Mouse (Mus musculus) heart, embryonic 12.5 days (tissue): Measurements from ENCODE around the gene Pigu. TPM values are rescaled to one million over a fixed set of nuclear protein-coding genes. Genes with fewer than 3 reads are reported as not detected.
A peak's percentile ranks its signal among the peaks of the same experiment; 100 is the strongest.

ENCODE experiments used
- ATAC-seq: fragments of 200-750 bp; cut with Nextera tagmentation; 2 replicates; pipeline ENCODE4 v1.8.0; 2017; ENCODE audit warnings: moderate TSS enrichment, moderate library complexity; ENCODE audit not compliant: insufficient number of reproducible peaks, low FRiP score
- H3K27ac ChIP-seq: fragments of 300-500 bp; sonication (generic); 2 replicates; pipeline ENCODE4 v1.5.1; 2016; ENCODE audit warnings: mild to moderate bottlenecking, moderate library complexity; ENCODE audit not compliant: poor library complexity, severe bottlenecking
- H3K27me3 ChIP-seq: fragments of 300-500 bp; sonication (generic); replicated peaks from 2 replicates; pipeline ENCODE4 v1.6.1; 2016; ENCODE audit warnings: mild to moderate bottlenecking, moderate library complexity
- H3K36me3 ChIP-seq: fragments of 300-500 bp; sonication (generic); 2 replicates; pipeline ENCODE4 v1.6.1; 2016; ENCODE audit warnings: mild to moderate bottlenecking, moderate library complexity
- H3K4me1 ChIP-seq: fragments of 300-500 bp; sonication (generic); replicated peaks from 2 replicates; pipeline ENCODE4 v1.6.1; 2016; ENCODE audit warnings: mild to moderate bottlenecking
- H3K4me2 ChIP-seq: fragments of 300-500 bp; sonication (generic); 2 replicates; pipeline ENCODE4 v1.6.1; 2016; ENCODE audit warnings: mild to moderate bottlenecking, moderate library complexity
- H3K4me3 ChIP-seq: fragments of 300-500 bp; sonication (generic); 2 replicates; pipeline ENCODE4 v1.5.1; 2016; ENCODE audit warnings: mild to moderate bottlenecking
- H3K9ac ChIP-seq: fragments of 300-500 bp; sonication (generic); 2 replicates; pipeline ENCODE4 v1.6.1; 2016; ENCODE audit warnings: mild to moderate bottlenecking, moderate library complexity
- H3K9me3 ChIP-seq: fragments of 300-500 bp; sonication (generic); replicated peaks from 2 replicates; pipeline ENCODE4 v1.6.1; 2016; ENCODE audit warnings: mild to moderate bottlenecking, moderate library complexity
- WGBS: fragments of 180-500 bp; shearing (Covaris S2); methylation state at CpG from one replicate; pipeline ENCODE4 v1.1.7; 2016; 5-methylcytosine and 5-hydroxymethylcytosine counted together
- polyA plus RNA-seq: library from polyadenylated mRNA; unstranded; fragments of >200 nt; fragmentation: Nextera tagmentation; extraction: Ambion mirVana; gene quantifications from 2 replicates; pipeline ENCODE4 v1.2.1, GENCODE M21; 2016

Gene Pigu
- polyA plus RNA-seq, 1 experiment from 2014 or later = 56.2 TPM

DNA sequence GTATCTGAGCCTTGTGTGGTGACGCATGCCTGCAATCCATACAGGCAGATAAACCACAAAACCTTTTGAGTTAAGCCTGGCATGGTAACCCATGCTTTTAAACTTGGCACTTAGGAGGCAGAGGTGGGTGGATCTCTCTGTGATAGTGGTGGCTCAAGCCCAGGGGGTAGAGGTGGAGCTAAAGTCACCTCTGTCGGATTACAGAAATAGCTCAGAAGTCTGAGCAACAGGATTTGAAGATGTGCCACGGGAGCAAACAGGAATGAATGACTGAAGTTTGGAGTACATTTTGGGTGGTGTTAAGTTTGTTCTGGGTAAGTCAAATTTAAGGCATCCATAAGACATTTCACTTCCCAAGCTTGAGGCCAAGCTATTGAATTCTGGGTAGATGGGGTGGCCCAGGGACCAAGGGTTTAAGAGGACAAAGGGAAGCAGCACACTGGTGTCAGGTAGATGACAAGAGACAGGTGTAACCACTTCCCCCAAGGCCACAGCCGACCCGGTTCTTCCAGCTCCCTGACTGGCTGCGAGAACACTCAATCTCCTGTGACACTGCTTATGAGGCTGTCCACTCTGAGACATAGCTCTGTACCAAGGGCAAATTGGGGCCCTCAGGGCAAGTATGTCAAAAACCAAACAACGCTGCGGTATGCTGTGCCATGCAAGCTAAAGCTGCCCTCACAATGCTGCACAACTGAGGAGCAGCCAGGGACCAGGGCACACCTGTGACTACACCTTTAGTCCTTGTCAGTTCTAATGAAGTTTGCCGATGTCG is 84.6 kb downstream of the Pigu start:
- no peaks in the 10 kb centered on the region for H3K36me3 ChIP-seq
- H3K27ac ChIP-seq = no peak overlapping the region
- no peak overlapping the region for H3K9ac ChIP-seq
- H3K9me3 ChIP-seq = no peaks in the 10 kb centered on the region
- H3K4me2 ChIP-seq = no peak overlapping the region
- H3K4me3 ChIP-seq = no peak overlapping the region
- H3K27me3 ChIP-seq = no peaks in the 10 kb centered on the region
- peaks cover 19% of the 10 kb centered on the region for H3K4me1 ChIP-seq
- ATAC-seq = no peak
- WGBS = 65% methylated on average over 10 of the region's 10 CpGs

DNA sequence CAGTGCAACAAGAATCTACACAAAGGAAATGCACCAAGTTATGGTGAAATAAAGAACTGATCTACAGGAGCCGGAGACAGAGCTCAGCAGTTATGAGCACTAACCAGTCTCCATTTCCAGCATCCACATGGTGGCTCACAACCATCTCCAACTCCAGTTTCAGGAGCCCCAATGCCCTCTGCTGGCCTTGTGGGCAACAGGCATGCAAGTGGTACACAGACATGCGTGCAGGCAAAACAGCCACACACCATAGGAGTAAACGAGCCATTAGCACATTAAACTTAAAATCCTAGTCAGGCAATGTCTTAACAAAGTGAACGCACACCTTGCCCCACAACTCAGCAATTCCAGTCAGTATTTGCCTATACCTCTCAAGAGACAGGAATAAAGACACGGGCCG is 85.3 kb downstream of the Pigu start:
- no peaks in the 10 kb centered on the region for H3K36me3 ChIP-seq
- H3K9ac ChIP-seq = no peak overlapping the region
- 81% methylated on average over 6 of the region's 6 CpGs for WGBS
- no peaks in the 10 kb centered on the region for H3K27me3 ChIP-seq
- peaks cover 13% of the 10 kb centered on the region; the same call in 1 of the 2 replicates for H3K4me1 ChIP-seq
- no peaks in the 10 kb centered on the region for H3K9me3 ChIP-seq
- H3K4me2 ChIP-seq = no peak overlapping the region
- ATAC-seq = no peak
- no peak overlapping the region for H3K27ac ChIP-seq
- no peak overlapping the region for H3K4me3 ChIP-seq

DNA sequence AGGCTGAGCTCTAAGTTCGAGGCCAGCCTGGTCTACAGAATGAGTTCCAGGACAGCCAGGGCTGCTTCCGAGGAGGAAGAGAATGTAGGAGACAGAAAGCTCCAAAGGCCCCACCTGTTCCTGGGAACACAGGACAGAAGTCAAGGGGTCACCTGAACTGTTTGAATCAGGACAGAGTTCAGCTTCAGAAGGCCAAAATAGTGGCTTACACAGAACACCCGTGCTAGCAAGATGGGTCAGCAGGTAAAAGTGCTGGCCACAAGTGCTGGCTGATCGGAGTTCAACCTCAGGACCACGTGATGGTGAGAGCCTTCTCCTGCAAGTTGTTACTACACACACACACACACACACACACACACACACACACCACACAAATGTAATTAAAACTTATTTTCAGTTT is 90.3 kb downstream of the Pigu start:
- Histone ChIP-seq H3K36me3 (no peaks in the 10 kb centered on the region), H3K27ac (no peak overlapping the region), H3K27me3 (no peaks in the 10 kb centered on the region), H3K4me3 (no peak overlapping the region), H3K9me3 (peaks cover 5% of the 10 kb centered on the region; the same call in 1 of the 2 replicates), H3K9ac (no peak overlapping the region), H3K4me2 (no peak overlapping the region), H3K4me1 (no peaks in the 10 kb centered on the region)
- 81% methylated on average over 5 of the region's 5 CpGs for WGBS
- no peak for ATAC-seq

DNA sequence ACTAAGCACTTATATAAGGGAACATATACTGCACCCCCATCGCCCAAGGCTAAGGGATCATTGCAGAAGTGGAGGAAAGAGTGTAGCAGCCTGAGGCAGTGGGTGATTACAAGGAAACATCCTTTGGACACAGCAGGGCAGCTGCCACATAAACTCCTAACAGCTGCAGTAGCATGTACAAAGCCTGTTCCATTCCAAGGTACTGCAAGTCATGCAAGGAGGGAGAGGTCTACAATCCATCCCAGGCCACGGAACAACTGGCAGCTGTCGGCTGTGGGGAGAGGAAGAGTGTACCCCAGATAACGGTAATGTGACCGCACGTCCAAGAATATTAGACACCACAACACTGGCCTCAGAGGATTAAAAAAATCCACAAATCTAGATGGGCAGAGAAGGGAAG is 91.7 kb downstream of the Pigu start:
- H3K4me3 ChIP-seq = no peak overlapping the region
- peaks cover 5% of the 10 kb centered on the region; the same call in 1 of the 2 replicates for H3K9me3 ChIP-seq
- H3K27ac ChIP-seq = no peak overlapping the region
- H3K4me1 ChIP-seq = no peaks in the 10 kb centered on the region
- no peak overlapping the region for H3K9ac ChIP-seq
- no peaks in the 10 kb centered on the region for H3K27me3 ChIP-seq
- 82% methylated on average over 6 of the region's 6 CpGs for WGBS
- ATAC-seq = no peak
- H3K36me3 ChIP-seq = no peaks in the 10 kb centered on the region
- no peak overlapping the region for H3K4me2 ChIP-seq

DNA sequence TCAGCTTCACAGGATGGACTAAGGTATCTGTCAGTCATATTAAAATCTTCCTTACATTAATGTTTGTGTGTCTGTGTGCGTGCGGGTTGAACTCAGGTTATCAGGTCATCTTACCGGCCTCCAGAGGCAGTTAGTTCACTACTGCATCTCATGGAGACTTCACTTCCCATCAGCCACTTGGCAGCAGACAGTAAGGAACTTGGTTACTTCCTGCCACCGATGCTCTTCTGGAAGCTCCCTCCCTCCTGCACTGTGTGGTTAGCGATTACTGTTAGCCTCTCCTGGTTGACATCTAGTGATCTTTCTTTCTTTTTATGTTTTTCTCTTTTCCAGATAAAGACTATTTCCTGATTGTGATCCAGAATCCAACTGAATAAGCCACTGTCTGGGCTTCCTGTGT is 107.6 kb downstream of the Pigu start:
- Histone ChIP-seq H3K4me3 (no peak overlapping the region), H3K36me3 (peaks cover 72% of the 10 kb centered on the region), H3K4me1 (peaks cover 14% of the 10 kb centered on the region), H3K9me3 (no peaks in the 10 kb centered on the region), H3K27ac (no peak overlapping the region), H3K27me3 (no peaks in the 10 kb centered on the region), H3K4me2 (no peak overlapping the region), H3K9ac (no peak overlapping the region)
- 91% methylated on average over 5 of the region's 5 CpGs for WGBS
- ATAC-seq = no peak

DNA sequence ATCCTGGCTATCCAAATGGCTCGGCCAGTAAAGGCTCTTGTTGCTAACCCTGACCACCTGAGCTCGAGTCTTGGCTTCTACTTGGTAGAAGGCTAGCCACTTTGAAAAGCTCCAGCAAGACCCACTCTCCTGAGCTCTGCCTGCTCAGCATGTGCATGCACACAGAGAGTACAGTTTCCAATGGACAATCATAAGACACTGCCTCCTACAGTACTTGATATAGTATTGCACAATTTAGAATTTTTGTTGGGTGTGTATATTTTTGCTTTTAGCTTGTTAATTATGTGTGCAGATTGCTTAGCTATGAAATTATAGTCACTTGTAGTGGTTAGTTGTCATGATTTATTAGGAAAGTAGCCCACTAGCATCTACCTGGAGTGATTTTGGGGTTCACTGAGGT is 108.5 kb downstream of the Pigu start:
- ATAC-seq = no peak
- H3K4me3 ChIP-seq = no peak overlapping the region
- H3K27ac ChIP-seq = no peak overlapping the region
- H3K9ac ChIP-seq = no peak overlapping the region
- peaks cover 14% of the 10 kb centered on the region for H3K4me1 ChIP-seq
- no peaks in the 10 kb centered on the region for H3K9me3 ChIP-seq
- H3K36me3 ChIP-seq = peaks cover 81% of the 10 kb centered on the region
- 79% methylated on average over 2 of the region's 2 CpGs for WGBS
- H3K4me2 ChIP-seq = no peak overlapping the region
- no peaks in the 10 kb centered on the region for H3K27me3 ChIP-seq

DNA sequence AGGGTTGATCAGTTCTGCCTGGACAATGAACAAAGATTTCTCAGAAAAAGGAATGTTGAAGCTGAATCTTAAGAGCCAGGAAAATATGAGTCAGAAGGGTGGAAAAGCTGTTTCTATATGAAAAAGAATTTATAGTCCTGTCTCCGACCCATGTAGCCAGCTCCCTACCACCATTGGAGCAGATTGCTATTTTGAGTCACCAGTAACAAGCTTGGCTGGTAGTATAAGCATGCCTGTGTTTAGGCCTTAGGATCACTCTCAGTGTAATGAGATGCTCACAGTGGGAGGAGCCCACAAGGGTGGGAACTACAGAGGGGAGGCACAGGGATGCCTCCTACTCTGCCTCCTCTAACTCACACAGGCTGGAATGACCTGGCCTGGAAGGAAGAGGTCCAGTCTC is 109.0 kb downstream of the Pigu start:
- no peaks in the 10 kb centered on the region for H3K27me3 ChIP-seq

DNA sequence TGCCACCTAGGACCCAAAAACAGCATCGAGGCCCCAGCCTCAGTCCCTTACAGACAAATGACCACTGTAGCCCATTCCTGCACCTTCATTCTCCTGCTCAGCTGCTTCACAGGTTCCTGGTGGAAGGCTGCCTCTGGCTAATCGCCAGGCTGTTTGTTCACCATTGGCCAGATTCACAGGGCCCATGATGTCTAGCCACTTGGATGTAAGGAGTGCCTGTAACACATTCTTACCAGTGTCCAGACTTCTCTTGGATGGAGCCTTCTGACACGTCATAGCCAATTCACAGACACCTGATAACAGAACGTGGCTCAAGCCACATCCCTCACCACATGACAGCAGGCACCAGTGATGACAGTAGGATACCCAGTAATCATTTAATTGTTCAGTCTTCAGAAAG is 111.0 kb downstream of the Pigu start:
- H3K4me3 ChIP-seq = no peak overlapping the region
- peaks cover 94% of the 10 kb centered on the region for H3K36me3 ChIP-seq
- H3K4me2 ChIP-seq = no peak overlapping the region
- no peaks in the 10 kb centered on the region for H3K27me3 ChIP-seq
- H3K4me1 ChIP-seq = peaks cover 19% of the 10 kb centered on the region
- peak overlapping the region; percentile 7; the same call in 1 of the 2 replicates for H3K27ac ChIP-seq
- H3K9ac ChIP-seq = no peak overlapping the region
- no peak for ATAC-seq
- no peaks in the 10 kb centered on the region for H3K9me3 ChIP-seq
- 56% methylated on average over 4 of the region's 4 CpGs for WGBS

More for the DNA sequence above, 109.0 kb downstream of the Pigu start:
- H3K4me2 ChIP-seq = no peak overlapping the region
- no peak overlapping the region for H3K9ac ChIP-seq
- peaks cover 86% of the 10 kb centered on the region for H3K36me3 ChIP-seq
- H3K4me1 ChIP-seq = peaks cover 14% of the 10 kb centered on the region
- H3K9me3 ChIP-seq = no peaks in the 10 kb centered on the region
- no peak for ATAC-seq
- H3K27ac ChIP-seq = no peak overlapping the region
- 89% methylated on average over 1 of the region's 1 CpGs for WGBS
- no peak overlapping the region for H3K4me3 ChIP-seq

DNA sequence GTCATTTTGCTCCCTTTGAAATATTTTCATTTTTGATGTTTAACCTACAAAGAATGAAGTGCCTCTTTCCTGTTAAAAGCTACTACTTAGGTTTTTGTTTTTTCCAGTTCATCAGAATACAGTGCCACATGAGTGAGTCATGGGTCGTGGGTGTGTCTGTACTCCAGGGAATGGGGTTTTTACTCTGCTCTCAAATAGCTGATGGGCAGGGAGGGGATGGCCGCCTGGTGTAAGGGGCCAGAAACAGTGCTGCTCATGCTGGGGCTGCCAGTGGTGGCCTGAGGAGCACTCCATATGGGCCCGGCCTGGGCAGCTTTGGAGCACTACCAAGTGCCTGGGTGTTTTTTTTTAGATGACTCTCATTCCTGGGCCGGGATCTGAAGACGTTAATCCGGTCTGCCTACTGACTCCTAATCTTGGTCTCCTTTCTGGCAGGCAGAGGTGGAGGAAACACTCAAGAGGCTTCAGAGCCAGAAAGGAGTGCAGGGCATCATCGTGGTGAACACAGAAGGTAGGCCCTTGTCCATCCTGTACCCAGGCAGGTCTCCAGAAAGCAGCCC is 114.9 kb downstream of the Pigu start:
- peaks cover 64% of the 10 kb centered on the region for H3K36me3 ChIP-seq
- H3K4me3 ChIP-seq = no peak overlapping the region
- H3K4me2 ChIP-seq = no peak overlapping the region
- no peaks in the 10 kb centered on the region for H3K27me3 ChIP-seq
- H3K9me3 ChIP-seq = no peaks in the 10 kb centered on the region
- no peak for ATAC-seq
- peaks cover 43% of the 10 kb centered on the region for H3K4me1 ChIP-seq
- H3K9ac ChIP-seq = no peak overlapping the region
- H3K27ac ChIP-seq = 0 out of 2 replicates have a peak overlapping the region, but pooled peaks have one; percentile 11
- WGBS = 66% methylated on average over 7 of the region's 7 CpGs

DNA sequence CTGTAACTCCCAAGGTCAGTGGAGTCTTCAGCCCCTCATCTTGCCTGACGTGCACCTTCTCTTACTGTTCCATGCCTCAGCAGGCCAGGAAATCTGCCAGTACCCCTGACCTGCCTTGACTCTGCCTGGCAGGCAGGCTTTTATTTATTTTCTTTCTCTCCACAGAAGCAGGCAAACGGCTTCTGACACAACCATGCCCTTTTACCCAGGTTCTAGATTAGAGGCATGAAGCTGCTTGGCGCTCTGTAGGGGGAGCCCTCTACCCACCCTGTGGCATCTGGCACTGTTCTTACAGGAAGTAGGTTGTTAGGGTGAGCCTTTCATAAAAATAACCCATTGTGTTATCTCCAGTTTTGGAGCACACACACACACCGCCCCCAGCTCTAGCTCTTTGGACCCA is 116.3 kb downstream of the Pigu start:
- no peak overlapping the region for H3K4me3 ChIP-seq
- no peak overlapping the region for H3K4me2 ChIP-seq
- H3K27me3 ChIP-seq = no peaks in the 10 kb centered on the region
- H3K9me3 ChIP-seq = no peaks in the 10 kb centered on the region
- H3K9ac ChIP-seq = no peak overlapping the region
- no peak for ATAC-seq
- peaks cover 50% of the 10 kb centered on the region for H3K36me3 ChIP-seq
- WGBS = 84% methylated on average over 4 of the region's 4 CpGs
- H3K27ac ChIP-seq = no peak overlapping the region
- peaks cover 42% of the 10 kb centered on the region for H3K4me1 ChIP-seq

DNA sequence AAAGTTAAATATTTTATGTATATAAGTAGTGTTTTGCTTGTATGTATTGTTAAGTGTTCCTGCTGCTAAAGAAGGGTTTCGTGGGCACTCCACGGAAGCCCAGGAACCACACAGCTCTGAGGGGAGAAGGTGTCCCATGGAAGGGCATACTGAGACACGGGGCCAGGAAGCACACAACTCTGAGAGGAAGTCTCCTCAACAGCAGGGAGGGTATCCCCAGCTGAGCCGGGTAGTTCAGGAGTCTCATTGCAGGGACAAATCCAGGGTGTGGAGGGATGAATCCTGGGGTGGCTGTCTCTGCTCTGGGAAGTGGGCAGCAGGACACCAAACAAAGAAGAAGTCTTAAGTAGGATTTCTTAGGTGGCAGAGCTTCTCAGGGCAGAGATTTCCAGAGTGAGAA is 120.0 kb downstream of the Pigu start:
- WGBS = 12% methylated on average over 4 of the region's 4 CpGs
- Histone ChIP-seq H3K27me3 (no peaks in the 10 kb centered on the region), H3K9ac (peak overlapping the region; percentile 91), H3K4me2 (peak overlapping the region; percentile 98), H3K4me3 (peak overlapping the region; percentile 92), H3K9me3 (no peaks in the 10 kb centered on the region), H3K4me1 (peaks cover 33% of the 10 kb centered on the region), H3K36me3 (peaks cover 14% of the 10 kb centered on the region), H3K27ac (peak overlapping the region; percentile 9; the same call in 1 of the 2 replicates)
- ATAC-seq = no peak
